Mouse (Mus musculus): ENCODE data around the gene Insm1.

GRCm38 (mm10) chr2:146223176-146223905 lies 1.6 kb downstream of the Insm1 start:
- TF ChIP-seq POLR2A (IDR thresholded peaks at IDR 0.05; ENCODE audit: borderline replicate concordance, low read depth, low read length) (no peak), CTCF (IDR thresholded peaks at IDR 0.05; ENCODE audit: low read depth, low read length) (no peak)

Measured in bone marrow macrophage, adult 2 months (primary cell).